Mouse (Mus musculus) Muller cell, postnatal 12 days (primary cell): ENCODE measurements around the gene Mdm2.

Source experiments
- DNase-seq: peaks from one replicate; pipeline ENCODE4 v3.0.0-alpha.2; 2015; ENCODE audit errors: inconsistent ontology term

Mdm2 gene

DNA sequence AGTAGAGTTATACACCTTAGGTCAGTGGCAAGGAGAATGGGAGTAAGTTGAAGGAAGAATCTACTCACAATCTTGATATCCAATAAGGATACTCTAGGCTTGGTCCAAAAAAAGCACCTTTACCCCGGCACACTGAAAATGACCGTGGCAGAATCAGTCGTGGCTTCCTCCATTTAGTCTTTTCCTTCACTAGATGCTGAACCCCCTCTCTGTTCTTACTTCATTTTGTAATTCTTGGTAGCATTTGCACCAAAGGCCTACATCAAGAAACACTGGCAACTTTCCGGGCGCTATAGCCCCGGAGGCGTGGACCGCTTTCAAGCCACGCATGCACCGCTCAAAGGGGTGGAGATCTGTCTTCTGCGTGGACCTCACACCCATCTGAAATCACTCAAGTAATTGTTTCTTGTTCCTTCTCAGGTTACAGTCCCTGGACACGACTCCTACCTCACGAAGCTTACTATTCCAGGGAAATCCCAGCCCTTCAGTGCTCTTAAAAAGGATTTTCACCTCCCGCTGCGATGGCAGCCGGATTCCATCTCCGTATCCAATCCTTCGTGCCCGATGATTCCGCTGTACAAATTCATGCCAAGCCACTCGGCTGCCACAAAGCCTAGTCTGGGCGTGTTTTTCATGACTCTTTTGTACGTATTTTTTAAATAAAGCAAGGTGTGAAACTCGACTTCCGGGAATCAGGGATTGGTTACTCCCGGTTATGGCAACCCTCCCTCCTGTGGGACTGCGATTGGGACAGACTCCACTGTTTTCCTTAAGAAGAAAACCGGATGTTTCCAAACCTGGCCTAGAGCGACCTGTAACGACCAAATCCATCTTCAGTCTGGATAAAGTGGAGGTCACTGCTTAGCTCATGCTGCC is 27.5 kb downstream of the Mdm2 start:
- DNase-seq: no peak

DNA sequence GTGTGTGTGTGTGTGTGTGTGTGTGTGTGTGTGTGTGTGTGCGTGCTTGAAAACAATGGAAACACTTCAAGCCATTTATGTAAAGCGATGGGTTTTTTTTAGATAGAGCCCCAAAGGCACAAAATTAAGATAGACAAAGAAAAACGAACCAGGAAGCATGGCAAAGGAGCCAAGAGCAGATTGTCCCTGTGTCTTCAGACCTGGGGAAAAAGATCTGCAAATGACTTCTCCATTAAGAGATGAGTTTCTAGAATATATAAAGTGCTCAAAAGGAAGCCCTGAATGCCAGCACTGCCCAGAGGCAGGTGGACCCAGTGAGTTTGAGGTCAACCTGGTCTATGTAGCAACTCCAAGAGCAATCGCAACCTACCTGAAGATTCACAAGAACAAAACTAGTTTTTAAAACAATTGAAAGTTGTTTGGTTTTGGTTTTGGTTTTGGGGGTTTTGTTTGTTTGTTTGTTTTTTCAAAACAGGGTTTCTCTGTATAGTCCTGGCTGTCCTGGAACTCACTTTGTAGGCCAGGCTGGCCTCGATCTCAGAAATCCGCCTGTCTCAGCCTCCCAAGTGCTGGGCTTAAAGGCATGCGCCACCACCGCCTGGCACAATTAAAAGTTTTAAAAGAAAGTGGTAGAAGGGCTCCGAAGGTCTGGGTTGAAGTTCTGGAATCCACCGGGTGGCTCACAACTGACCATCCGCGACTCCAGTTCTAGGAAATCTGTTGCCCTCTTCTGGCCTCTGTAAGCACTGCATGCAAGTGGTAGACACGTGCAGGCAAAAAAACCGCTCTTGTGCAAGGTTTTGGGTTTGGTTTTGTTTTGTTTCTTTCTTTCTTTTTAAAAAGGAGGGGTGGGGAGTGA is 28.3 kb downstream of the Mdm2 start:
- DNase-seq: no peak

DNA sequence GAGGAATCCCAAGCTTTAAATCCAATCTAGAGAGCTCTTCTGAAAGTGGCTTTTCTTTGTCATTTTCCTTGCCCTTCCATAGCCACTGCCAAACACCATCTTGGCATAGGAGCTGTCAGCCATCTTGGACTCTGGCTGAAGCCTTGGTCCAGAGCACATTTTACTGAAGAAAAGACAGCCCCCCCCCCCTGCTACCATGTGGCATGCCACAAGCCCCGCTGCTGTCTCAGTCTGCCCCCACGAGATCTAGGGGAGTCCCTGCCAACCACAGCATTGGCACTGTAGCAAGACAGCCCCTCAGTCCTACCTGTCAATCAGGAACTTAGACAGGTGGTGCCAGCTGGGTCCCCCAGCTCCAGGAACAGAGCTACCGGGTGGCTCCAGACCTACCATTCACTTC is 29.0 kb downstream of the Mdm2 start:
- no peak for DNase-seq

DNA sequence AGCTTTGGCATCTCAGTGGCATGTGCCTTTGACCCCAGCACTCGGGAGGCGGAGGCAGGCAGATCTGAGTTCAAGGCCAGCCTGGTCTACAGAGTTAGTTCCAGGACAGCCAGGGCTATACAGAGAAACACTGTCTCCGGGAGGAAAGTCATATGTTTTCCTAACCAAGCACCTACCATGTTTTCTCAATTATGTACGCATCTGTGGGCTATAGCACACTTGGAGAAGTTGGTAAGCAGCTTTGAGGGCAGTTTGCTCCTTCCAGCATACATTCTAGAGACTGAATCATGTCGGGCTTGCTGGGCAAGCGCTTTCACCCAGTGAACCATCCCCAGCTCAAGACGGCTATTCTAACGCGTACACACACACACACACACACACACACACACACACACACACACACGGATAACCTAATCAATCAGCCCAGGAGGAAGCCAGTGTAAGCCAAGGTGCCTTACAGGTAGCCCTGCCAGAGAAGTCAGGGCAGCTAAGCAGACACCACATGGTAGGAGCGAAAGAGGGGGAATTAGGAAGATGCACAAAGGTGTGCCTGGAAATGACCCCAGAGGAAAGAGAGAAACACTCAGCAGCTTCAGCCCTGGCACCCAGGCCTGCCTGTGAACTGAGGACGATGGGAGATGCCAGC is 29.6 kb downstream of the Mdm2 start:
- no peak for DNase-seq

DNA sequence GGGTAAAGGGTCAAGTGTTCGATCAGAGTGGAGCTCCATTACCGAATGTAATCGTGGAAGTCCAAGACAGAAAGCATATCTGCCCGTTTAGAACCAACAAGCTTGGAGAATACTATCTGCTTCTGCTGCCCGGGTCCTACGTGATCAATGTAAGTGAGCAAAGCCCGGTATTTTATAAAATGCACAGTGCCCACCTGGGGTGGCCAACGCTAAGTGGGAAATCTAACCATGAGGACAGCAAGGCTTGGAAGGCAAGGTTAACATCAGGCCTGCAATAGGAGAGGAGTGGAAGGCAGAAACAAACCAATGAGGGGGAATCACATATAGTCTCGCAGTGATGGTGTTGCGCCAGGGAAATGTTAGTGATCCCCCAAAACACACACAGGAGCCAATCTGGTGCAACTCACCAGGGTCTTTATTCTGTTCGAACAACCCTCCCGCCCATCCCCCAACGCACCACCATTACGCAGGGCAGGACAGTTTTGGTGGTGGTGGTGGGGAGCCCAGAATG is 30.5 kb downstream of the Mdm2 start:
- no peak for DNase-seq

DNA sequence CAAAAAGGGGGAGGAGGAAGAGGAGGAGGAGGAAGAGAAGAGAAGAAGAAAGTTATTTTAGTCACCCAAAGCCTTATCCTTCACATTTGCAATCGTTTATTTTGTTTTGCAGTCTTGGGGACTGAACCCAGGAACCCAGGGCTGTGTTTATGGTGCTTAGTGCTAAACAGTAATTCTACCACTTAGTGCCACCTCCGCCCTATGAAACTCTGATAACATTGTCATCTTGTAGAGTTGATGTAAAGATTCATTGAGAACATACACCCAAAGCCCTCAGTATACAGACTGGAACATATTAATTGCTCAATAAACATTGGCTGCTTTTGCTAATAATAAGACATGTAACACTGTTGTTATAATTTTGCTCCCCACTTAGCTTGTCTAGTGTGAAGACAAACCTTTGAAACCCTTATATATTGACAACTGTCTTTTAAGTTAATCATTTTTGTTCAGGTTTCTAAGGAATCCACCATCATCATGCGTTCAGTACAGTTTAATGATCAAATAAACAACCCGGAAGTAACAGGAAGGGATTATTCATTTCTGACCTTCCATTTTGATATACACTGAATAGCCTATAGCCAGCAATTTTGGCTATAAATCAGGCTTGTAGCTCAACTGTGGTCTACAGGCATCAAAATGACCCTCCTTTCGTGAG is 31.4 kb downstream of the Mdm2 start:
- DNase-seq: no peak

DNA sequence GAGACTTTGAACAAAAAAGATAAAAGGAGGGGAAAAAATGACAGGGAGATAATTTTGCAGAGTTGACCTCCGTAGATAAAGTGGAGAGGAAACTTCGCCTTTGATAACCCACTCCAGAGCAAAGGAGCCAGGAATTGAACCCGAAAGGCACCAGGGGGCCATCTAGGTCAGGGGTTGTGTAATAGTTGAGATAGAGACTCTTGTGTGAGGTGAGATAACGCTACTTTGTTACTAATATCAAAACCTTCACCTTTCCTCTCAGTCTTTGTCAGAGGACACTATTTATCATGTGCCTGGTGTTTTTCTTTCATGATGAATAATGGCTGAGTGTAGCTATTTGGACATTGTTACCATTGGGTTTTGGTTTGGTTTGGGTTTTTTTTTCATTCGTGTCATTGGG is 32.2 kb downstream of the Mdm2 start:
- no peak for DNase-seq

DNA sequence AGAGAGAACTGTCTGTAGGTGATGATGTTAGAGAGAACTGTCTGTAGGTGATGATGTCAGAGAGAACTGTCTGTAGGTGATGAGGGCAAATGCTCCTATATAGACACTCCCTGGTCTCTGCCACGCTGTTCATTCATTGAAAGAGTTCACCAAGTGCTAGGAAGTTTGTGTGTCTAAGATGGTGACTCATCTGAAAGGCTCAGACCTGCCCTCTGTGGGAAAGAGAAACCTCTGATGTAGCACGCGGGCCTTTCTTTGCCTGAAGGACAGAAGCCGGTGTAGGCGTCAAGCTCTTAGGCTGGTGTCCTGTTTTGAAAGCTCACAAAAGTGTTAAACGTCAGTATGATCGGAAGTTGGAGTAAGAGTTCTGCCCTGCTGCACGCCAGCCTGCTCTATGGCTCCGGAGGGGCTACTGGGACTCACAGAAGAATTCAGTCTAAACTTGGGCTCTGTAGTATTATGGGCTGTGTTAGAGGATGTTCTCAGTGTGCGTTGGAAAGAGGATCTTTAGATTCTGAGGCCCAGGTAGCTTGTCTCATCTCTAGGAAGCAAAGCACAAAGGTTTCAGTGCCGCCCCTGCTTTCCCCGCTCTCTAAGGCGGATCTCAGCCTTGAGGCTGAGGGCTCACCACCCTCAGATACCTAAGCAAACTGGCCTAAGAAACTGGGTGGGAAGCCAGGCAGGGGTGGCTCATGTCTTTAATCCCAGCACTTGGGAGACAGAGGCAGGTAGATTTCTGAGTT is 32.9 kb downstream of the Mdm2 start:
- DNase-seq: no peak

DNA sequence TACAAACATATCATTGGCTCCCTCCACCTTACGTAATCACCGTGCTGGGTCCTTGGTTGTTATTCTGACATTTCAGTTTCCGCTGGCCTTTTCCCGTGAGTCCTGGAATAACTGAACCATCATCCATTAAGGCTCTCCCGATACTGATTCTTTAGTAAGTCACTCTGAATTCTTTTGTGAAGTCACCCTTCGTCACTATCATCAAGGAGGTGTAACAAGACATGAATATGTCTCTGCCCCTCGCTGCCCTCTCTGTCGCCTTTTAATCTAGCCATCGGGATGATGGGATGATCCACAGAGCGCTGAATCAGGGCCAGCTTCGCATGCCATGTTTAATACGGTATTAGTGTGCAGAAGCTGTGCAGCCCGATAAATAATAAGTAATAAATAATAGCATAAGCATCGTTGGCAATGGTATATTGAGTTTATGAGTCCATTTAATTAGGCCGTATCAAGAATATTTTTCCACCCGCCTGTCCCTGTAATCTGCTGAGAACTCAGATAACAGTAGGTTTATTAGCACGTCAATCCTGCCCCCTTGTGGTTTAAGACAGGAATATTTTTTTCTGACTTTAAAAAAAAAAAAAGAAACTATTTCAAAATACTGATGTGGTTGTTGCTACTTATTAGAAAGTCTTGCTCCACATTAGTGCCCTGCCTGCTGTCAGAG is 33.8 kb downstream of the Mdm2 start:
- DNase-seq: peak; percentile 30

DNA sequence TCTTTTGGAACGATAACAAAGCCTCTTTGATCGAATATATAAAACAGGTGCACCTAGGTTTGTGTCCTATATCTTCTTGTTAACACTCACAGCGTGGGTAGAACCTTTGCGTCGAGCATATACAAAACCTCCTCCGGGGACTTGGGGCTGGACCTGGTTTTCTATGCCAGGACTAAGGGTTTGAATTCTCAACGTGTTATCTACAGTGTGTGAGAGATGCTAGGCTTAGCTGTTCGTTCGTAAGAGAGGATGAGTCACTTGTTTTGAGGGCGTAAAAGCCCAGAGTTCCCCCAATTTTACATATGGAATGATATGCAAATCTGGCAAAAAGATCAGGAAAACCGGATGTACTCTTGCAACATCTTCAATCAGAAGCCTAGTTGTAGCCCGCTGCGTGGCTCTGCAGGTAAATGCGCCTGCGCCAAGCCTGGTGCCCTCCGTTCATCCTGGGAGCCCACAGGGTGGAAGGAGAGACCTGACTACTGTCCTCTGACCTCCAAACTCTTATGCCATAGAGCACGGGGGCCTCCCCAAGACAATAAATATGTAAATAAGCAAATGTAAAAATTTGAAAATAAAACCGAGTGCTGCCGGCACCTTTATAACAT is 34.4 kb downstream of the Mdm2 start:
- no peak for DNase-seq

DNA sequence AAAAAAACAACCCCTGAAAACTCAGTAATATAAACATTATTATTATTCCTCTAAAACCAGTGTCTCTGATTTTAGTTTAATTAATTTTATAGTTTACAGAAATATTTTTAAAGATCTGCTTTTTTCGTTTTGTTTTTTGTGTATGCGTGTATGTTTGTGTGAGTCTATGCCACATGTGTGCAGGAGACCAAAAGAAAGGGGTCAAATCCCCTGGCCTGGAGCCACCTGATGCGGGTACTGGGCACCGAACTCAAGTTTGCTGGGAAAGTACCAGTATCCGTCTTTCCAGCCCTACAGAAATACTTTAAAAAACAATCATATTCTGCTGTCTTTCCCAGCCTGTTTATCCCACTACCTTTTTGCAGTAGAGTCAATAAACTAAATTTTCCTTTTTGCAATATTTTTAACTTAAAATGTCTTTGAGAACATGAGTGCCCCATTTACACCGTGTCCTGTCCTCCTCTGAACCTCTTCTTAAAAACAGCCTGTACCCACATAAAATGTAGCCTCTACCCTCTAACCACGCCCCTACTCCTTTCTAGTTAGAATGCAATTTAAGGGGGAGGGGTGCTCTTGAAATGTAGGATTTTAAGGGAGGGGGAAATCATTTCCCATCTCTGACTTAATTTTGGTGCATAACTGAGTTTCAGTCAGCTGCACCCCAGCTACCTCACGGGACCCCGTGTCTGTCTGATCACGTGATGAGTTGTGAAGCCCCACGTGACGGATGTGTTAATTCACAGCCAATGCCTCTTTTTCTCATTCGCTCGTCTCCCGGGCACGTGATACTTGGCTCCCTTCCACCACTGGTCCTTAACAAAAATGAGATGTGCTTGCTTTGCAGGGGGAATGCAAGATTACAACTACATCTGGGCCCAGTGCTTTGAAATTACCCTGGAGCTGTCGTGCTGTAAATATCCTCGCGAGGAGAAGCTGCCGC is 35.2 kb downstream of the Mdm2 start:
- DNase-seq: peak; percentile 24

DNA sequence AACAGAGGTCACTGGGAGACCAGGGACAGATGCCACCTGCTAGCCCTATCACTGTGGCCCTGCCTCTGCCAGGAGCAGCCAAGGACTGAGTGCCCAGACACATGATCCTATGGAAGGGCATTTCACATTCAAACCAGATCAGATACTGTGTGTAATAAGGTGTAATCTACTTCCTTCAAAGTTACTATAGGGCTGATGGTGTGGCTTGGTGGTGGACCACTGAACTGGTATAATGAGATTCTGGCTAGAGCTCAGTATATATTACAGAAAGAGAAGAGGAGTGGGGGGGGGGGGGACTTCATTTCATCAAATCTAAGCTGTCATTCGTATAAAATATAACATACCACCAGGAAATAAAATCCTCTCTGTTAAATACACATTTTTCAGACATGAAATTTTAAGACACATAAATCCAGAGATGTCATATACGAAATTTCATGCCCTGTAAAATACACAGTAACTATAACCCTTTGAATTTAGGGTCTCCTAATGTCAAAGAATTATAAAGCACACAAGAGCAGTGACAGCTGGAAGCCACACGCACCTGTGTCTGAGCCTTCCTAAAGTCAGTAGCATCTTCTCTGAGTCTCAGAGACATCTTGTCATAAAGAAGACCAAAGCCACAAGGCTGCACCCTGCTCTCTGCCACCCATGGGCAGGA is 36.1 kb downstream of the Mdm2 start:
- DNase-seq: no peak

DNA sequence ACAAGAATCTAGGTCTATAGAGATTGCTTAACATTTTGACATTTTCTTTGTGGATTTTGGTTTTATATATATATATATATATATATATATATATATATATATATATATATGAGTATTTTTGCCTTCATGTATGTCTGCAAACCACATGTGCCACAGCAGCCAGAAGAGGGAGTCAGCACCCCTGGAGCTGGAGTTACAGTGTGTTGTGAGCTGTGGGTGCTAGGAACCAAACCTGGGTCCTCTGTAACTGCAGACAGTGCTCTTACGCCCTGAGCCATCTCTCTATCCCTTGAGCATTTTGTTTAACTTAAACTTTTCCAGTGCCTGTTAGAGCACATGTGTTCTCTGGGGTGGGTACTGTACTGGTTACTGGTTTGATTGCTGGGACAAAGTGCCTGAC is 36.6 kb downstream of the Mdm2 start:
- DNase-seq: no peak

DNA sequence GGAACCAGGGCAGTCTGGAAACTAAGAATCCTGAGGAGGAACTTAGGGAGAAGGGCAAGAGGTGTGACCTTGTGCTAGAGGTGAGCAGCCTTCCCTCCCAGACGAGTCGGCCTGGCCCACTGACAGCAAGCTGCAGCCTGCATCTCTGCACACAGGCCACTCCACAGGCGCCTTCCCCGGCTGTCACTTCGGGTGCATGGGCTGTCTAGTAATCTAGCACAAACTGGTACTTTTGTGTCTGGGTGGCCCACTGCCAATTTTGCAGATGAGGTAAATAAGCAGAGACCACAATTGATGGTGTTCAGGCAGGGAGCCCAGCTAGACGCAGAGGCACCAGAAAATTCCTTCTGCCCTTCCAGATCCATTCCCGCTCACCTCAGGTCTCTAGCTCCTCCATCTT is 37.9 kb downstream of the Mdm2 start:
- DNase-seq: peak; percentile 90

DNA sequence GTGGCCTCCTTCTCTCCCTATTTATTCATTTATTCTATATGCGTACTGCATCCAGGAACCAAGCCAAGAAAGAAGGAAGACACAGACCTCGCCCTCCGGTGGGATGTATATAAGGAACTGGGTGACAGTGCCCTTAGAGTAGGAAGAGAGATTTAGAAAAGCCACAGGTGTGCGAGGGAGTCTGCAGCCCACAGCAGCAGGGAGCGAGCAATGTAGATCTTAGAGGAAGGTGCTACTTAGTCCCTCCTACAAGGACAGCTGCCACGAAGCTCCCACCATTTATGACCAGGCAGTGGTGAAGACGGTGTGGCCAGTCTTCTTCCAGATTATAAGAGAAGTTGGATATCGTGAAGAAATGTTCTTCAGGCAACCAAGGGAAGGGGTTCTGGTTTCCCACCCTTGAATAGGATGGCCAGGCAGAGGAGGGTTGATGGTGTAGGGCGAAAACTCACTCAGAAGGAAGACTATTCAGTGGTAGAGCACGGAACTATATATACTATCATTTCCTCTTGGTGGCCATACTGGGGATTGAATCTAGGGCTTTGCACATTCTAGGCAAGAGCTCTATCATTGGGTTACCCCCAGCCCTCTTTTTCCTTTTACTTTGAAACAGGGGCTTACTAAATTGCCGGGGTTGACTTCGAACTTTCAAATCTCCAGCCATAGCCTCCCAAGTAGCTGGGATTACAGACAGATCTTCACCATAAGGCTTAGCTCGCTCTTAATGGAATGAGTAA is 38.5 kb downstream of the Mdm2 start:
- no peak for DNase-seq

DNA sequence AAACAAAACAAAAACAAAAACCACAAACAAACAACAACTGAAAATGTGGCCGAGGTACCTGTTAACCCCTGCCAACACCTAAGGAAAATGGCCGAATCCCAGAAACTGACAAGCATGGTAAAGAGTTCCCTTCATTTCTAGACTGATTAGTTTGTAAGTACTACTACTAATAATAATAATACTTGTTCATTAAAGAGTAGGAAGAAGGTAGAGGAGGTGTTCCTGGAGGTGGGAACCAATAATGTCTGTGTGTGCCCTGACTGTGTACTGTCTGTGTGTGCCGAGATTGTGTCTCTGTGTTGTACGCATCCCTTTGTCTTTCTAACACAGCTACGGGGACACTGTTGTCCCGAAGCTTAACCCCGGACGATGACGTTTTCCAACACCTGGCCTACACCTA is 39.3 kb downstream of the Mdm2 start:
- no peak for DNase-seq

DNA sequence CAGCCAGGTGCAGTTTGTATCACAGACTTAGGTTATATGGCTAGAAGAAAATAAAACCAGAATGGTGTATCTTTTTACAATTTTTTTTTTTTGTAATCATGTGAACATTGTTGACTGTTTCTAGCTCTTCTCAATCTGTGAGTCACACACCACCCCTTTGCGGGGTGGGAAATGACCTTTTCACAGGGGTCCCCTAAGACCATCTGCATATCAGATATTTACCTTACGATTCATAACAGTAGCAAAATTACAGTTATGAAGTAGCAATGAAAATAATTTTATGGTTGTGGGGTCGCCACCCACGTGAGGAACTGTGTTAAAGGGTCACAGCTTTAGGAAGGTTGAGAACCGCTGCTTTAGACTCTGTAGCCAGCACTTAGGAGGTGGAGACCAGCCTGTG is 39.8 kb downstream of the Mdm2 start:
- DNase-seq: no peak

DNA sequence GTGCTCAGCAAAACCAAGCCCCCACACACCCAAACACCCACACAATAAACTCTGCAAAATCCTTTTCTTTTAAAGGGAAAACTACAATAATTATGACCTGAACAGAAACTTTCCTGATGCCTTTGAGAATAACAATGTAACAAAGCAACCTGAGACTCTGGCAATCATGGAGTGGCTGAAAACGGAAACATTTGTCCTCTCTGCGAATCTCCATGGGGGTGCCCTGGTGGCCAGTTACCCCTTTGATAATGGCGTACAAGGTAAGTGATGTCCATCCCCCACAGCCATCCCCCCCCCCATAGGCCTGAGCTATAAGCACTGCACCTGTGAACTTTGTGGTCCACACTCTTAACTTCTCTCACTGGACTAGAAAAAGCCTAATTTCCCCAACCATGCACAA is 40.5 kb downstream of the Mdm2 start:
- DNase-seq: no peak
